Mouse (Mus musculus) kidney, adult 11 months (tissue): ENCODE results near the gene Jmjd4.

Experiments
- DNase-seq: peaks from one replicate; pipeline ENCODE4 v3.0.0; 2022

Jmjd4 gene

DNA sequence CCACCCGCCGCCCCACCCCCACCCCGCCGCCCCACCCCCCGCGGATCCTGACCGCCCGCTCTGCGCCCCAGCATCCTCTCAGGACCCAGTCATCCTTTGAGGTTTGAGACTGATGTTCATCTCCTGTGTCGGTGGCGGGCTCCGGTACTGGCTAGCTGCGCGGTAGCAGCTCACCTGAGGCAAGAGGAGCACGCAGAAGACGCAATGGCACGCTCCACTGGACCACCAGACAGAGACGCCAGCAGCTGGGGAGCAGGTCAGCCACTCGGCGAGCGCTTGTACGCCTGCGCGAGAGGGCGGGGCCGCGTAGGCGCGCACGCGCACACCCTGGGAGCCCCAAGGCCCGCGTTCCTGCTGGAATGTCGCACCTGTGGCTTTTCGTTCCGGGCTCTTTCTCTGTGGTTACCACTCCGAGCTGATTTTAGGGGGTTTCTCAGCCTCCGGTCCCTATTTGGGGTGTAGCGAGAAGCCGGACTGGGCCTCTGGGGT is at the start of gene Jmjd4:
Jmjd4 (plus strand) TSS at position 305 of the 489 bp plus-strand sequence.
- peak; percentile 91 for DNase-seq

DNA sequence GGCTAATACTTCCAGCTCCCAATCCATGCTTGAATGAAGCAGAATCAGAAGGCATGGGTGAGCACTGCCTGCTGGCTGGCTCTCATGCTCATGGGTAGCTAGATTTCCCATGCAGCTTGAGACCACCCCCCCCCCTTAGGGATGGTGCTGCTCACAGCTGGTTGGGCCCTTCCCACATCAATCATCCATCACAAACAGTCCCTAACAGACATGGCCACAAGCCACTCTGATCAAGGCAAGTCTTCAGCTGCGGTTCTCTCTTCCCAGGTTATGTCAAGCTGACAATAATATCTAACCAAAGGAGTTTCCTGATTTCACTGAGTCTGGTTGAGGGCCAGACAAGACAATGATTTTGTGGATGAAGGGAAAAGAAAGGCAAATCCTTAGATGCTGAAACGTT is 49.0 kb upstream of the Jmjd4 start:
- DNase-seq: no peak

DNA sequence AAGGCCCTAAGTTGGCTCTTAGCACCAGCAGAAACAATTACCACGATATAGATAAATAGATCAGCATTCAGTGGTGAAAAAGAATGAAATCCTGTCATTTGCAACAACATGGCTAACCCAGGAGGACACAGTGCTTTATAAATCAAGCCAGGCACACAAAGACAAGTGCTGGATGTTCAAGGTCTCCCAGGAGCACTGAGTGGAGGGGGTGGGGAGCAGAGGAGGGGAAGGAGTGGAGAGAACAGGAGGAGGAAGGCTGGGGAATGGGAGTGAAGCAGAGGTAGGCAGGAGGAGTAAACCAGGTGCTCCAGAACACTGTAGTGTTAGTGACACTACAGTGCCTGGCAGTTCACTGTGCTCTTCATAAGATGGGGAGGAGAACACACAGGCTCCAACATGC is 44.1 kb upstream of the Jmjd4 start:
- no peak for DNase-seq

DNA sequence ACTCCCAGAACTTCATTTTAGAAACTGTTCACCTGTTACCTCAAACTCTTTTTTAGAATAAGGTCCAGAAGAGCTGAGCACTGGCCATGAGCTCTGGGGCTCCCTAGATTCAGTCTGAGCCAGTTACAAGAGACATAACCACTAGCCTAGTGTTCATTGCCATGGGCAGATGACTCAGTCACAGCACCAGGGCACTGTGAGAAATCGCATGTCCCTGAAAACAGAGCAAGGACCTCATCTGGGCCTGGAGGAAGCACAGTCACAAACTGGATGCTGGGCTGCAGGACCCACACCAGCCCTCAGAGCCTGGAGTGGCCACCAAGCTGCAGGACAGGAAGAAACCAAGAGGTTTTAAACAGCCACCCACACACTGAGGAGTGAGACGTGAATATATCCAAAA is 39.0 kb upstream of the Jmjd4 start:
- no peak for DNase-seq

DNA sequence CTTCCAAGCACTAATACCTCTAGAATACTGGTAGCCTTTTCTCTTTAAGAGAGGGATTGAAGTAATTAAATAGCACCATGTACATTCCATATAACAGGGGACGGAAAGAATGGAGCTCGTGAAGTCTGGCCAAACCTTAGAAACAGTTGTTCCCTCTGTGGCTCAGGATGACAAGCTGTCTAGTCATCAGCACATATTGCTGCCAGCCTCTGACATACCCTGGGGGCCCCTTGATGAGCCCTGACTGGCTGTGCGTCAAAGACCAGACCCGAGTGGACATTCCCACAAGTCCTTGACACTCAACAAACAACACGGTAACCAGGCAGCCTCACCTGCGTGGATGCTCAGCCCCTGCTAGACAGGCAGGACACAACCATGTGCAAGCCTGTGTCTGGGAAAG is 37.8 kb upstream of the Jmjd4 start:
- DNase-seq: no peak

DNA sequence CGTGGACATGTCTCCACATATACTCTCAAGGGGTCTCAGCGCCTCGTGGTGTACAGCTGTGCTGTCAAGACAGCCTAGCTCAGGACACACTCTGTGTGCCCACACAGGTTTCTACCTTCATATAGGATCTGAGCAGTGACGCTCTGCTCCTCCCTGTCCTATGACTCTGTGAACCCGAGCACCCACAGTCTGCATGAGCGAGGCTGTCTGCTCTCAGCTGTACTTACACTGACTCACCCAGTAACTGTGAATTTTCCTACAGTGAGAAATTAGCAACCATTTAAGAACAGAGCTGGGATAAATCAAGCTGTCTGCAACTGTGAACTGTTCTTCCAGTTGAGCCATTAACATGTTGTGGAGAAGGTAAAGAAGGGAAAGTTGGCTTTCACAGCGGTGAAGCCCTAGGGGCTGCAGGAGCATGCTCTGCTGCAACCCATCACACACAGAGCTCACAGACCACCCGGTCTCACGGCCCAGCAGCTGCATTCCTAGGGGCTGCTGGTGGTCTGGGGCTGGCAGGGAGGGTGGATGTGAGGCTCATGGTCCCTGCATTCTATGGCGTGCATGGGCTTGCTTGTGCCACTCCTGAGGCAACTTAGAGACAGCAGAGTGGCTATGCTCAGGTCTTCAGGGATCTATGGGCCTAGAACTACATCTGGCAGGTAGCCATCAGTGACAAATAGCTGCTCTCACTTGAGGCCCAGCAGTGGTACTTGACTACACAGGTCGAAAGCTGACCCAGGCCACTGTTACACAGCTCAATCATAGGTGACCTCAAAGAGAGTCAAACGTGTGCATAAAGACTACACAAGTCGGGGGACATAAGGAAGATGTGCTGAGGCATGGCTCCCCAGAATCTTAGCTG is 36.6 kb upstream of the Jmjd4 start:
- DNase-seq: no peak

DNA sequence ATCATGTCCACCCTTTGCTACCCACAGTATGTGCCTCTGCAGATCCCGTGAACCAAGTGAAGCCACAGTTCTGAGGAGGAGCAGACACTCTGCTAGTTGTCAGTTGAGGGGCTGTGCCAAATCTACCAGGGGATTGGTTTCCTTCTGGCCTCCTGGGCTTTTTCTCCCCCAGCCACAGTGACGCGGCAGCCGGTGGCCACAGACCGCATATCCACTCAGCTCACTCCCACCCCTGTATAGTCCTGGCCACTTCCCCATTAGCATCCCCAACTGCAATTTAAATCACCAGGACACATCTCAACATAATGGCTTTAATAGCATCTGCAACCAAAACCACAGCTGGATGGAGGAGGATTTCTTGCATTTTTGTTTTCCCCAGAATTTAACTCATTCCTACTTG is 31.1 kb upstream of the Jmjd4 start:
- no peak for DNase-seq

DNA sequence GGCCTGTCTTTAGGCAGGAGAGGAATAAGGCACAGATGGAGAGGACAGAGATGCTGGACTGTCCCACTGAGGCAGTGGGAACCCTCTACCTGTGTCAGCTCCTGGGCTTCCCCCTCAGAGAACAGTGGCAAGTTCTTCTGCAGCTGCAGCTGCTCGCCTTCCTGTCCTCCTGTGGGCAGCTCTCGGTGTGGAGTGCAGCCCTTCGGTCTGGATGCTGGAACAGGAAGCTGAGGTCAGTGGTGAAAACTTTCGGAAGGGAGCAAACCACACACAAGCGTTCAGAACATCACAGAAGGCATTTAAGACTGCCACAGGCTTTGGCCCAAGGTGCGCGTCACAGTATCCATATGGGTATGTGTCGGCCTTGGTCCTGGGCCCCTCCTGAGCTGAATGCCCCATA is 28.4 kb upstream of the Jmjd4 start:
- no peak for DNase-seq

DNA sequence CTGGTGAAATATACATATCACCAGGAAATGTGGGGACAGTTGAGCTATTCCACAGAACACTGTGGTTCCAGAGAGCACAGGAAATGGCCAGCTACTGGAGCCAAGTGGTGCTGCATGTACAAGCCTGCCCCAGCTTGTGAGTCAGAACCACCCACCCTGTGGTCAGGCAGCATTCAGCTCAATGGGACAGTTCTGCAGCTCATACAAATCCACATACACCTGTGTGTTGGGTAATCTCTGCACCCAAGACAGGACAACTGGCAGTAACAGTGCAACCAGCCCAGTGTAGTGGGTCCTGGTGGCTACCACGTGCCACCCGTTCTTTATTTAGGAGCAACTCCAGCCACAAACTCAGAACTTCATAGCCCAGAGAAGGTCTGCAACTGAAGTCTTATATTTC is 27.9 kb upstream of the Jmjd4 start:
- no peak for DNase-seq

DNA sequence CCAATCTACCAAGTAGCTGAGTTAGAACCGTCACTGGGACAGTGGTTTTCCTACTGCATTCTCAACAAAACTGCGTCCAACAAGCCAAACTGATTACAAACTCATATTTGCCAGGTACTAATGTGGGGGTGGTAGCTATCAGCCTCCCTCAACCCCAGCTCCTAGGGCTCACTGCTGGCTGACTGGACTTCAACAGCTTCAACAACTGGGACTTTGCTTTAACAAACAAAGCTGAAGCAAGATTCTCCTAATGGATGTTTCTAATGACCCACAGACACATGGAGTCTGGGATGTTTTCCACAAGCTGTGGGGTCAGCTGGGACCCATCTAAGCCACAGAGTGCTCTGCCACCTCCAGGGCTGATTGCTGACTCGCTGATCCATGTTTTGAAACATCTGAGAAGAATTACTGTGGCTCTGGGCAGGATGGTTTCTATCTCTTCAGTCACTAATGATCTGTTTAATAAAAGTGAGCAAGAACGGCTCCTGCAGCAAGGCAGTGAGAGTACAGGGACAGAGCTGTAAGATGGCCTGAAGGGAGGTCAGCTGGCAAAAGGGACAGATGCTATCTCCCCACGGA is 26.7 kb upstream of the Jmjd4 start:
- DNase-seq: no peak

DNA sequence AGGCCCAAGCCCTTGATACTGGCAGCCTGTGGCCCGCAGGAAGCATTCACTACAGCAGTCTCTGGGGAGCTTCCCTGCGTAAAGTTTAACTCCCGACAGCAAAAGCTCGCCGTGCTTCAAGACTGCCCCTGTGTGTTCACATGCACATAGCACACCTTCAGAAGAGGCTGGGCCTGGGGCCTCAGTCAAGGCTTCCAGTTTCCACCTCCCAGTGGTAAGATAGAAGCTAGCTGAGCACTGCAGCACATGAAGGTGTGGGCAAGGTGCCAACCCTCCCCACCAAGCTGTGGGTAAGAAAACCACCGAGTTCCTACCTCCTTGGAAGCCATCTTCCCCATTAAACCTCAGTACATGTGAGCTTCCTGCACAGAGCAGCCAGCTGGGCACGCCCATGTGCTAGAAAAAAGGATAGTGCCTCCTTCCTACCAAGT is 24.2 kb upstream of the Jmjd4 start:
- DNase-seq: no peak

DNA sequence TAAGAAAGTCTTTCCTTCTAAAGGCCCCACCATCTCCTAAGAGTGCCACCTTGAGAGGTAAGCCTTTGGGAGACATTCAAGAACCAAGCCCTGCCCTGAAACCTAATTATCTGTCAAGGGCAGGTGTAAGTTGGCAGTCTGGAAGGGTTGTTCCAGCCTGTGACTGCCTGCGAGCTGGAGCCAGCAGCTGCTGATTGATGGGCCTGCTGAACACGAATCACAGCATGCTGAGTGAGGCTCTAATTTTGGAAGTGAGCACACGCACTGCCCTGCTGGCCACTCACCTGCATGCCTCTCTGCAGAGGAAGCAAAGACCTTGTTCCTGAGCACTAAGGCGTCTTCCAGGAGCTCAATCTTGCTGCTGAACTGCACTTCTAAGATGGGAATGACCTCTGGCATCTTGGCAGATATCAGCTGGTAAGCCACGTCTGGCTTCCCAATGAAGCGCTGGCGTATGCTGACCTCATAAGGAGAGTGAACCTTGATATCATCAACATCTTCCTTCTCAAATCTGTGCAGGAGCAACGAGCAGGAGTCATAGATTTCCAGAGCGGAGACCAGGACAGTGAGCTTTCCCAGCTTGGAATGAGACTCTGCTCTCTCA is 21.7 kb upstream of the Jmjd4 start:
- DNase-seq: peak; percentile 50

DNA sequence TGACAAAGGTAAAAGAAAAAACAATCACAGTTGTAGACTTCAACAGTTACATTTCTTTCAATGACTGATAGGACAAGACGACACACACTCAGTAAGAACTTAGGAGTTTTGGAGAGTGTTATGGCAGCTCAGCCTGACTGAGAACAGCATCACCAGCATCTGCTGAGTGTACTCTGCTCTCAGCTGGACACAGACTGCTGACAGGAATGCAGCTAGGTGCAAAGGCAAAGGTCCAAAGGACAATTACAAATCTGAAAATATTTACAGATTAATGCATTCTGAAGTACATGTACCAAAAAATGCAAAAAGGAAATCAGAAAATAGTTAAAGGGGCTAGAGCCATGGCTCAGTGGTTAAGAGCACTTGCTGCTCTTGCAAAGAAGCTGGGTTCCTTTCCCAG is 19.9 kb upstream of the Jmjd4 start:
- DNase-seq: no peak

DNA sequence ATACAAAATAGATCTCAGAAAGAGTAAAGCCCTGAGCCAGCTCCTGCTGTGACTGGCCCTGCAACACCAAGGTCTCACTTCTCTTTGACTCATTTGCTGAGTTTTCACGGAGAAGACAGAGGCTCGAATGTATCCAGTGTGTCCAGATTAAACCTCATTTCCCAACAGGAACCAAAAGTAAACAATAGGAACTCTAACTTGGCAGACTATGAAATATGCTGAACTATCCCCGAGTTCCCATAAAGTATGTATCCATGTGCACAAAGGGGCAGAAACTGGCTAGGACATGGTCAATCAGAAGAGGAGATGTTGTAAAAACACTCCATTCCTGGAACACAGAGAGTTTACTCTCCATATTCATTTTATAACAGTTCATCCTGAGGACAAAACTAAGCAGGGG is 17.6 kb upstream of the Jmjd4 start:
- DNase-seq: no peak

DNA sequence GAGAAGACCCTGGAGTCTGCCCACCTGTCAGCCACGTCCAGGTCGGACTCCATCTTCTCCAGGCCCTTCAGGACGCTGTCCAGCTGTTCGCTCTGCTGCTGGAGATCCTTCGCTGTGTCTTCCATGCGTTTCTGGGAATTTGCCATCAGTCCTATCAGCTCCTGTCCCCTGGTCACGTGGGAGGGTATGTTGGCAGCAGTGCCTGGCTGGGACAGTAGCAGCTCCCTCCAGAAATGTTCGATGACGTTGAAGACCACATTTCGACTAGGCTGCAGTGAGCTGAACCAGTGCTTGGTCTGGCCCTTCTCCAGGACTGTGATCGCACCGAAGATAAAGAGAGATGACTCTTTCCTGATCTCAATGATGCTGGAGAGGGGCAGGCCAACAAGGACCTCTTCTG is 11.9 kb upstream of the Jmjd4 start:
- no peak for DNase-seq

DNA sequence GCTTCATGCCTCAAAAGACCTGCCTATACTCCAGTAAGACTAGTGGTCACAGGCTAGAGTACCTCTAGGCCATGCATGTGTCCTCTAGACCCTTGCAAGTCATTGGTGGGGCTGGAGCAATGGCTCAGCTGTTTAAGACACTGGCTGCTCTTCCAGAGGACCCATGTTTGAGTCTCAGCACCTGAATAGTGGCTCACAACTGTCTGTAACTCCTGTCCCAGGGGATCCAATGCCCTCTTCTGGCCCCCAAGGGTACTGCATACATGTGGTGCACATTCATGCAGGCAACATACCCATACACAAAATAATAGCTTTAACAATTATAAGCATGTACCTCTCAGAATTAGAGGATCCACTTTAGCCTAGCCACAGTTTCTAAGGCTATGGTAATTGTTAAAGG is 6.7 kb upstream of the Jmjd4 start:
- no peak for DNase-seq

DNA sequence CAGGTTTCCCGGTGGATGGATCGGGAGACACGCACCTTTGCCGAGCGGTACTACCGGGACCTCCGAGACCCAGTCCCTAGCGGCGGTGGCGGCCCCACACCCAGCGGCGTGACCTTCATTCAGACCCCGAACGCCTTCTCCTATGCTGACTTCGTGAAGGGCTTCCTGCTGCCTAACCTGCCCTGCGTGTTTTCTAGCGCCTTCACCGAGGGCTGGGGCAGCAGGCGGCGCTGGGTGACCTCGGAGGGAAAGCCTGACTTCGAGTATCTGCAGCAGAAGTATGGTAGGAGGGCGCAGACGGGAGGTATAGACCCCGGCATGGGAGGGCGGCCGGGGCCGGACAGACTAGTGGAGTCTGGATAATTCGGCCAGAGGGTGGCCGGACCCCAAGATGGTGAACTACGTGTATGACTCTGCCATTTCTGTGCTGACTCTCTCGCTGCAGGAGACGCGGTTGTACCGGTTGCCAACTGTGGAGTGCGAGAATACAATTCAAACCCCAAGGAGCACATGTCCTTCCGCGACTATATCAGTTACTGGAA is 456 bp downstream of the Jmjd4 start:
- no peak for DNase-seq

DNA sequence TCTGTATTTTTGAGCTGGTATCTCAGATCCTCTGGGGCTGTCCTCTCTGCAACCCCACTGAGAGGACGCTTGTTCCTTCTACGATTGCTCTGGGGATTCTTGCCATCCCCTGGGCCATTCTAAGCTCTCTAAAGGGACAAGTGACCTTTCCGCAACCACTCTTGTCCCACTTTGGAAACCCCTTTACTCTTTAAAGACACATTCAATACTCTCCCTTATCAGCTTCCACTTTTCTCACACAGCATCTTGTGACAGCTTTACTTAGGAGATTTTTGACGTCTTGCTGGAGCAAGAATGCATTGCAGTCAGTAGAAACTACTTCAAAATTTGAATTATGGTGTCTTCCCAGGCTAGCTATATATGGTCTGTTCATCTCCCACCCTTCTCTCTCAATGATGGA is 1.2 kb downstream of the Jmjd4 start, which contains the start of gene Snap47:
Snap47 (minus strand) TSS at position 101 of the 400 bp plus-strand sequence.
- DNase-seq: no peak

DNA sequence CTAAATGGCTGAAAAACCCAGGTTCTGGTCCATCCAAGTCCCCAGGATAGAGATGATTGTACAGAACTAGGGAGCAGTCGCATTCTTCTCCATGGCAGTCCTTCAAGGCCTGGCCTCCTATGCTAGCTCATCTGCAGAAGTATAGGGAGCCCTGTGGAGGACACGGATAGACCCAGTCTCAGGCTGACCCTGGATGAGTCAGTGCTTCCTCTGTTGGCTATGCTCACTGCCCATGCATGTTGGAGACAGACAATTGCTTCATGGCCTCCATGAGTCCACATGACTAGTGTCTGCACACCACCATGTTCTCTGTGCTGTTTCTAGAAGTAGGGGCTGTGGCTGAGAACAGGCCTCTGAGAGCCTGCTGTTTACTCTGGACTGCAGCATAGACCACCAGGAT is 6.5 kb downstream of the Jmjd4 start:
- no peak for DNase-seq

DNA sequence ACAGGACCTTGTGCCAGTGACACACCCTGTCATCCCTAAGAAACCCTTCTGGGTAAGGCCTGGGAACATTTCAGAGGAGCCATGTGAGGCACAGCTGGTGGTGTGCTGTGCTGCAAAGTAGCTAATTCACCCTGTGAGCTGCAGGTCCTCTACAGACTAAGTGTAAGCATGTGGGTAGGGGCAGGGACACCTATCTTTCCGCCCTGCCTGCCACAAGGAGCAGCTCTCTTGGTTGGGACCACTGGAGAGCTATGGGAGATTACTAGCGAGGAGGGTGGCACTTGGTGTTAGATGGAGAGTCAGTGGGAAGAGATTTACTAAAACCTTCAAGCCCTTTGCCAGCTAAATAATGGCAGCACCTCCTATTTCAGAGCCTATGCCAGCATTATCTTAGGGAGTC is 7.0 kb downstream of the Jmjd4 start:
- no peak for DNase-seq

DNA sequence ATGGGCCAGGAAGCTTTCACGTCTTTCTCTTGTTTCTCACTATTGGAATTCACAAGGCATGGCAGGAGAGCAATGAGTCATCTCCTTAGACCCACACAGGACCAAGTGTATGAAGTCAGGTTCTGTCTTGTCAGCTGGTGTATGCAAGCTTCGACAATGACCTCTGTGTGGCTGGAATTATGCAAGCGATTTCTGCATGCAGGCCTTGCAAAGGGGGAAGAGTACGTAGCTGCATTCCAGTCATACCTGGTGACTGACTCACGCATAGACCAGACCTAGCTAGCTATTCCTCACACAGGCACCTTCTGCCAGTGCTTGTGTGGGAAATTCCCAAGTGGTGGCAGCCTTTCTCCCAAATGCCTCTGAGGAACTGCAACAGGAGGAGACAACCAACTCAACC is 9.1 kb downstream of the Jmjd4 start:
- DNase-seq: peak; percentile 87

DNA sequence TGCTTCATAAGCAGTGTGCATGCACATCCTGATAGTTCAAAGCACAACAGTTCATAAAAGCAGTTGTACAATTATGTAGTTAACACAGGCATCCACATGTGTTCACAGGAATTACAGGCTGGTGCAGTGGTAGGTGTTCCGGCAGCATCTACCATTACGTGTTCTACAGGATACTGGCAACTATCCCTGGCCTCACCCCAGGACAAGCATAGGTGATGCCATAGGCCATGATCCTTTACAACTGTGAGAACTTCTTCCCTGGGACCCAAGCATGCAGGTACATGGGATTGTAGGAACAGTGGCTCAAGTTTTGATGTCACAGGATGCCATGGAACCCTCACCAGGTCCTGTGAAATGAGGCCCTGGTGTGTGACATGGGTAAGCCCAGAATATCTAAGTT is 10.6 kb downstream of the Jmjd4 start:
- no peak for DNase-seq

DNA sequence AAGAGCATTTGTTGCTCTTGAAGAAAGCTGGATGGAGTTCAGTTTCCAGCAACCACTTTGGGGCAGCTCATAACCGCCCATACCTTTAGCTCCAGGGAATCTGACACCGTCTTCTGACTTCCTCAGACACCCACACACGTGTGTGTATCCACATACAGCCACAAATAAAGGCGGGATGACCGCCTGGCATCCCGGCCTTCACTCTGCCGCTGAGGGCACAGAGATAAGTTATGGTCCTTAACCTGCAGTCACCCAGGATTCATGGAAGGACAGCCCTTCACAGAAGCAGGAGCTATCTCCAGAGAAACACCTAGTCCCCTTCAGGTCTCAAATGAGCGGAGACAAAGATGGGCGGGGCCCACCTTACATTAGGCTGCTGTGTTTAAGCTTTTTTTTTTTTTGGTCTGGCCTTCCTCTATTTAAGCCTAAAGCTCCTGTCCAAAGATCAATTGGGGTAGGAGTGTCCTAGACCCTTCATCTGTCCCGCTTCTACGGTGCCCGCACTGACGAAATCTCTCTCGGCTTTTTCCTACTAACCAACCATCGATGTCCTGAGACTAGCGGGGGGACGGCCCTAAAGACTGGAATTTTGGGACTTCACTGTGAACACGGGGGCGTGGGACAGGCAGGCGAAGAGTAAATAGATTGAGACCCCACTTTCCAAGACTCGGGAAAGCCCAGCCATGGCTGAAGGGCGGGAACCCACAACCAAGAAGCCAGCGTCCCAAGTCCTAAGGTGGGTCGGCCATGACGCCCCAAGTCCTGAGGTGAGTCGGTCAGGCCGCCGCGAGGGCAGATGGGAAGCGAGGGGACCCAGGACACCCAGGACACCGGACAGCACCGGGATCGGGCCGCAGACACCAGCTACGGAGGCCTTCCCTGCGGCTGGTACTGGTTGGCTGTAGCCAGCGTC is 21.8 kb downstream of the Jmjd4 start:
- DNase-seq: no peak
